Mouse (Mus musculus) ovary, postnatal 10 days (tissue): ENCODE results near the gene Ccdc91.

Experiments
- DNase-seq: peaks from one replicate; pipeline ENCODE4 v3.0.0; 2022; ENCODE audit warnings: low spot score

The Ccdc91 gene

DNA sequence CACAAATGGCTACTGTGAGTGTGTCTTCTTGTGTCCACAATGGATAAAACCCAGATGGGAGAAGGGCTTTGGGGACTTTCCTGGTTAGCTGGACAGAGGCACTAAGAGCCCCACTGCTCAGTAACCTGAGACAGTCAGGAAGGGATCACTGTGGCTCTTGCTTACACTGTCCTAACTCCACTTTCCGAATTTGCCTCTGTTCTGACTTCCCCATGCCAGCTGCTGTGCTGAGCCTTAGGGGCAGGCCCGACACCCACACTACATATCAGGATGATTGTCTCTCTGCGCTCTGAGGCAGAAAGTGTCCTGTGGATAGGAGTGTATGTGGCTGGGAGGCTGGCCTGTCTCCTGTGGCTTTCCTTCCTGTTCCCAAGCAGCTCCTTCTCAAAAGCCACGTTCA, 97.5 kb downstream of the Ccdc91 start:
- no peak for DNase-seq

DNA sequence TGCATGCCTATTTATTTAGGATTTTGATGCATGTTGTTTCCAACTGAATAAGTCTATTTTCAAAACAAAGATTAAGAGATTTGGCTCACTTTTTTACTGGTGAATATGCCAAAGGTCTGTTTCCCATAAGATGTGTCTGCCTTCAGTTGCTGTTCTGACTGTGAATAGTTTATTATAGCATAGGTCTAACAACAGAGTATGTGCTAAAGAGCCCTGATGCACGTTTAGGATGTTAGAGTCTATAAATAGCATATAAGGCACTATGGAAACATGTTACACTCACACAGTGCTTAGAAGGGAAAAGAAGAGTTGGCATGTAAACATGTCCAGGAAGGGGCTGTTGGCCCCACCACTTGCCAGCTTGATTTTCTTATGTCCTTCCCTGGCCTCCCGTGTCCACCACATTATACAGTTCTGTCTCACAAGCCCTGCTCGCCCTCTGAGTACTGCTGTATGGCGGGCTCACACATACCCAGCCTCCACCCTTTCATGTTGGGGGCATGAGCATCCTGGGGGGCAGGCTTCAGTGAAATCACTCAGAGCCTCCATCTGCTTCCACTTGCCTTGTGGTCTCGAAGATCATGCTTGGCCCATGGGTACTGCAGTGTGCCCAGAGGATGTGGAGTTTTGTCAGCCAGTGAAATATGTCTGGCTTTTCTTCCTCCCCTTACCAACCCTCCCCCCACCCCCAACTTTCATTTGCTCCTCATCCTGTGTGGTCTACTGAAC, 99.0 kb downstream of the Ccdc91 start:
- no peak for DNase-seq

DNA sequence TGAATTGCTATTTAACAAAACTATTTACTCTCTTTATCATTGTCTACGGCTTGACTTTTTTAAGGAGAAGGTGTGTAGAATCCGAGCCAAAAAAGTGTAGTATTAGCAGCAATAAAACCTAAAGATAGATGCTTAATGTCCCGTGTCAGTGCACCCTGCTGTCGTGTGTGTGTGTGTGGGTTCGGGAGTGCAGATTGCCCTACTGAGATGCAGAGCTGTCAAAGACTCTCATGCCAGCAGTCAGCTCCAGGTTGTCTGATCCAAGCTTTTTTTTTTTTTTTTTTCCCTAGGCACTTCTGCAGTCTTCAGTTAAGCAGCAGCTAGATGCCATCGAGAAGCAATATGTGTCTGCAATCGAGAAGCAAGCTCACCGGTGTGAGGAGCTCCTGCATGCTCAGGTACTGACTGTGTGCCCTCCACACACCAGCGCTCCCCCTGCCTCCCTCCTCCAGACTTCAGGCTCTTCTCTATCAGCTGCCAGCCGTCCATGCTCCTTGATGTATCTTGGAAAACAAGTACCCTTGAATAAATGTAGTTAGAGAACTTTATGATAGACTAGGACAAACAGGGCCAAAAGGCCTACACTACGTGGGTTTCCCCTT, 99.7 kb downstream of the Ccdc91 start:
- no peak for DNase-seq

DNA sequence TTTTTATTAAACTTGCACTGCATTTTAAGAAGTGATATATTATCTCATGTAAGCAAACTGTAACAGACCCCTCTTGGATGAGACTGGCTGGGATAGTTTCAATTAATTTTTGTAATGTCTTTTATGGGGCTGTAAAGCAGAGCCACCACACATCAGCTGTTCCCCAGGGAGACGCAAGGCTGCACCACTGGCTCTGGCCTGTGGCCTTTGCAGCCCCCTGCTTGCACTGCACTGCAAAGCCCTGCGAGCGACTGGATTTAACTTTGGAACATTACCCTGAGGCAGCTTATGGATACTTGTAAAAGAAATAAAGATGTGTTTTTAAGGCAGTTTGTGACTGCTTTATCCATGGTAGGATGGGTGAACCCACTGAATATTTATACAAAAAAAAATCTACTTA, 112.0 kb downstream of the Ccdc91 start:
- no peak for DNase-seq

DNA sequence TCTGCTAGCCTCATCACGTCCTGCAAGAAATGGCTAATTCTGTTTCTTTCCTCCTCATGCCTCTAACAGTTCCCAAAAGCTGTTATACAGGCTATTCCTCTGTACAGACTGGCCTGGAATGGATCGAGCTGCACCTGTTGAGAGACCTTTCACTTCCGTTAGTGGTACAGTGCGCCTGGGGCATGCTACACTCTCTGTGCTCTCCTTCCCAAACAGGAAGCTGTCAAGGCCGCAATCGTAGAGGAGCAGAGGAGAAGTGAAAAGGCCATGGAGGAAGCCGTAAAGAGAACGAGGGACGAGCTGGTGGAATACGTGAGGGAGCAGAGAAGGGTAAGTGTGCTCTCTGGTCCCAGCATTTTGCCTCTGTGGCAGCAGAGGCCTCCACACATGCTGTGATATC, 131.0 kb downstream of the Ccdc91 start:
- DNase-seq, result no peak

DNA sequence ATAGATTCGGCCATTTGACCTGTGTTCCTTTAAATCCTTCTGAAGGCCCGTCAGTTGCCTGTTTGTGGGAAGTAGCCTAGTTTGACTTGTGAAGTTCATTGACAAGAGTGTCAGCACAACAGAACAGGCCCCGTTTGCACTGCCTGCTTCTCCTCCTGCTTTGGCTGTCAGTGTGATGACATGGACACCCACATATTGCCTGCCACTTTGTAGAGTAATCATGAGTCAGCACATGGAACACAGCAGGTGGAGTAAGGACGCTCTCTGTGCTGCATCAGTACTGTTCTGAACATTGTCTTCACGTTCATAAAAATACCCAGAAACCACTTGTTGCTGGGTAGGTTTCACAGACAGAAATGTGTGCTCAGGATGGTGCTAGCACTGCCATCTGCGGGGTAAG, 132.0 kb downstream of the Ccdc91 start:
- DNase-seq, result no peak

DNA sequence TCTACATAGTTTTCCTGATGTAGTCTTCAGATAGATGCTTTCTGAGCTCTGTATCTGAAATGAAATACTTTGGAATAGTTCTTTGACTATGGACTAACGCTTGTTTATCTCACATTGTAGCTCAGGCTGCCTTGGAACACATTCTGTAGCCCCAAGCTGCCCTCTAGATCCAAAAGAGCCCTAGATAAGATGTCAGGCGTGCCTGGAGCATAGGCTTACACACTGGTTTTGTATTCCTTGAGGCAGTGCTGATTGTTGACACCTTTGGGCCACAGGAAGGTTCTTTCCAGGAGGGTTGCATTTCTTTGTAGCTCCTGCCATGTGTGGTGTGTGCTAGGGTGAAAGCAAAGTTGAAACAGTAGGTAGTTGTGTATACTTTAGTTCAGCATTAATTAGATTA, 139.7 kb downstream of the Ccdc91 start:
- DNase-seq, result no peak

DNA sequence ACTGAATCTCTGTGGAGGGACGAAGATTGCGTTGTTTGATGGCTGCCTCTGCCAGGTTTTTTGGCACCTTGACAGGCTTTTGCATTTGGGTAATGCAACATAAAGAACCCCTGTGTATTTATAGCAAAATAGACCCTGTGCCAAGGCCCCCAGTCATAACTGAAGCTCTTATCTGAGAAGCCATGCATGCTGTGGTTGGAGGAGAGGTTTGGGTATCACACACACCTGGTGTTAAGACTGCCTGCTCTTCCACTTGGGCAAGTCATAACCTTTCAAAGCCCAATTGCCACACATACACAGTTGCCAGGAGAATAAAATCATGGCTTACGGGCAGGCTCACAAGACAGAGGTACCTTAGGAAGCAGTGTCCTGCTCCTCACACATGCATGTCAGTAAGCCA, 147.5 kb downstream of the Ccdc91 start:
- DNase-seq, result no peak

DNA sequence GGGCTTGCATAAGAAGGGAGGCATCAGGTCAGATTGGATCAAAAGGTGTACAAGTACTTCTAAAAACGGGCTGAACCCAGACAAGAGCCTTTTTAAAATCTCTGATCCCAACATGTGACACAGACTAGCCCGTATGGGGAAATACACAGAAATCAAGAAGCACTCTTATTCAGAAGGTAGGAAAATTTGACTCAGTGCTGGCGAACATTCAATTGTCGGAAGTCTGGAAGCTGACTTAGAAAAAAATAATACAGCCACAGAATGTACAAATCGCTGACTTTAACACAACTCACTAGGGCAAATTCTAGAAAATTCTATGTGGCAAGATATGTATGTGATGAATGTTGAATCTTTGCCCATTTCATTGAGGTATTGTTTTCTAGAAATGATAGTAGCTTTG, 160.8 kb downstream of the Ccdc91 start:
- DNase-seq, result no peak

DNA sequence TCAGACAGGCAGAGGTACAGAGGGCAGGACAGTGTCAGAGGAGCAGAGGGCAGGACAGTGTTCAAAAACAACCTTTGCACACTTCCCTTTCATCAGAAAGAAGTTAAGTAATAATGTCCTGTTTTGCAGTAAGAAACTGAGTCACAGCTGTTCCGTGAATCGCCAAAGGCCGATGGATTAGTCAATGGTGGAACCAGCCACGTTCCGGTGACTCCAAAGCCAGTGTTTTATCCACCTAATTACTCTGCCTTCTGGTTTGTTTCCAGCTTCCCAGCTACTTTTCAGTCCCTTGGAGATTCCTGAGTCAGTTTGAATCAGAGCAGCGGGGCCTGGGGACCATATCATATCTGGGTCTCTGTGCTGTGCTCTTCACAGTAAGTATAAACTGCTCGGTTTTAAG, 168.2 kb downstream of the Ccdc91 start:
- DNase-seq, result no peak

DNA sequence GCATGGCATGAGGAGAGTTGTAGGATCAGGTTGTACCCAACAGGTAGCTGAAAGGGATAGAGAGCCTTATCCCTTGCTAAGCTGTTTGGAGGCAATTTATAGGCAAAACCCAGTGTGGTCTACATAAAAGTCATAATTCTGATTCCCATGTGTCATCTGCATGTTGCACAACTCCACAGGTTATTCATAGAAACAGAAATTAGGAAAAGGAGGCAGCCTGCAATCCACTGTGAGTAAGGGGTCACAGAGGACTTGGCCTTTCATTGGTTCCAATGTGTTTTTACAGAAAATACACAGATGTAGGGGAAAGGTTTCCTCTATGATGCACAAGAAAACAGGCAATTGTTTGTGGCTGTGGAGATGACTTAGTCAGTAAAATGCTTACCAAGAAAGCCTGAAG, 168.8 kb downstream of the Ccdc91 start:
- DNase-seq, result no peak

DNA sequence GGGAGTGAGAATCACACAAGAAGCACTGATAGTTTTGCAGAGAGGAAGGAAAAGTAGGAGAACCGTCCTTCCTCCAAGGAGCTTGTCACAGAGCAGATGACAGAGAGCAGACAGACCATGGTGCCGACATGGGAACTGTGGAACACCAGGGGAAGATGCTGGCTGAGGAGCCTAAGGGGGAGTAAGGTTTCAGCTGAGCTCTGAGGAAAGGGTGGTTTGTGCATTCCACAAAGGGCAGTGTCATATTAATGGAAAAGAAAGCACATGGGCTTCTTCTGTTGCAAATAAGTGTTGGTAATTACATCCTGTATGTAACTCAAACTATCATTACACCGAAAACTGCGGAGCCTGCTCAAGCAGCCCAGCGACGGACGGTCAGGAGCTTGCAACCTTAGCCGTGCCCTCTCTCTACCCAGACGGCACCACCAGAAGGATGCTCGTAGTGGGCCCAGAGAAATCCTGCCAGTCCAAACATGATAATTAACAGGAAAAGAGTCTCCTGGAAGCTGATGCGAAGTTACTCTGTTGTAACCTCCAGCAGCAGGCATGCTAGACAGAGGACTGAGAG, 170.9 kb downstream of the Ccdc91 start:
- no peak for DNase-seq

DNA sequence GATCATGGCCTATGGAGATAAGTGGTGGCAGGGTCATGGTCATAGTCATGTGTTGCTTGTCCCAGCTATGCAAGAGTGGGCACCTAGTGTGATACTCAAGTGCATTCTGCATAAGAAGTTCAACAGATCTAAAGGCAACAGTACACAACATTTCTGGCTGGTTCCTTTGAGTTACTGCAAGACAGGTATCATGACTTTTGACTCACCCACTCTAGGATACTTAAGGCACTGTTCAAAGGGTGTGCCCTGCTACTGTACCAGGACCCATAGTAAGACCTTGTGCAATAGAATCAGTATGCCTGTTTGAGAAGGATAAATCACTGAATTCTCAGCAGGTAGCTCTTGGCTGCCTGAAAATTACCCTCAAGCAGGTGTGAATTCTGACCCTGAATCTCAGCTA, 182.4 kb downstream of the Ccdc91 start:
- DNase-seq, result no peak

DNA sequence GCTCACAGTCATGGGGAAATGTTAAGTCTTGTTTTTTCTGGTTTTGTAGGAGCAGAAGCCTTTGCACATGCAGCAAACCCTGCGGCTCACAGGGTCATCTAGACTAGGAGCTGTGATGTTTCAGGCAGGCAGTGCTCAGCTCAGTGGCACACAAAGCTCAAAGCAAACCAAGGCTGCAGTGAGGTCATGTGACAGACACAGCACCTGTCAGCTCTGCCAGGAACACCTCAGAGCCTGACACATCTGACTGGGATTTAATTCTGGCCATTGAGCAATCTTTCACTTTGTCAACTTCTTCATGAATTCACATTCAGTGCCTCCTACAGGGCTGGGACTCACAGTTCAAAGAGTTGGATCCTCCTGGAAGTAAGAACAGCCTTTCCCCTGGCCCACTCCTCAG, 185.1 kb downstream of the Ccdc91 start:
- no peak for DNase-seq

DNA sequence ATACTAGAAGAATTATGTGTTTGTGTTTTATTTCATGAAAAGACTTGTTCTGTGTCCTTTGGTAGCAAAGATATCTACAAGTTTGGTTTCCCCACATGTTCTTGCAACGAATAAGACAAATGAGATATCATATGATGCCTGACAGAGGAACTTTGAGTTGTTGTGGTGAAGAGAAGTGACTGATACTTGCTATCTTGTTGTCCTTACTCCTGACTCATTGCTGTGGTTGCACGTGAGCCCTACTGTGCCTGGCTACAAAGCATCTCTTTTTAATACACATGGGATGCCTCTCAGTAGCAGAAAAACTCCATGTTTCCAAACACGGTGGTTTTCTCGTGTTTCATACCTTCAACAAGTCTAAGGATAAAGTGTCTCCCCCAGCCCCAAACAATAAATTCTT, 186.2 kb downstream of the Ccdc91 start:
- no peak for DNase-seq

DNA sequence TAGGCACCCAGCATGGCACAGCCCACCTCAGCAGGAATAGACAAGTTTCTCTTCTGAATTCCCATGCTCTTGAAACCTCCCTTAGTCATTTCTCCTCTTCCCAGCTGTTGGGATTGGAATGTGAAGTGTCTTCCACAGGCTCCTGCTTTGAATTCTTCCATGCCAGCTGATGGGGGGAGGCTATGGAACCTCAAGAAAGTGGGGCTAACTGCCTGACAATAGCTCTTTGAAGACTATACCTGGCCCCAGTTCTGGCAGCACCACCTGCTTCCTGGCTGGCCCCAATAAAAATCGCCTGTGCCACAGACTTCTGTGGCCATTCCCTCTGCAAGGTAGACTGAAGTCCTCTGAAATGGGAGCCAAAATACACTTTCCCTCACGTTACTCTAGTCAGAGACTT, 187.0 kb downstream of the Ccdc91 start:
- DNase-seq, result no peak

DNA sequence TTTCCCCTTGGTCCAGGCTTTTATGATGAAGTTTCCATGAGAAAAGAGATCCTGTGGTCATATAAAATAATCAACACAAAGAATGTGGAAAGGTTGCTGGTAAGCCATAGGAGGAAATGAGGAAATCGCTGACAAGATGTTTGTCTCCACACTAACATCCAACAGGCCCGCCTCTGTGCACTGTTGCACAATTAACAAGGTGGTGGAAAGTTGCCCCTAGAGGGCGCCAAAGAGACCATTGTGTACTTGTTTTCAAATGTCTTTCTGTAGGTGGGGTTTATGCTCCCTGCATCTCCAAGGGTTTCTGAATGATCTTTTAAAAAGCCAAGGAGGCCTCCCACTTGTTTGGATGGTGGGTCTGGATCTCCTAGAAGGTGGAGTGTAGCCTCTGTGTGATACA, 188.7 kb downstream of the Ccdc91 start:
- DNase-seq, result no peak

DNA sequence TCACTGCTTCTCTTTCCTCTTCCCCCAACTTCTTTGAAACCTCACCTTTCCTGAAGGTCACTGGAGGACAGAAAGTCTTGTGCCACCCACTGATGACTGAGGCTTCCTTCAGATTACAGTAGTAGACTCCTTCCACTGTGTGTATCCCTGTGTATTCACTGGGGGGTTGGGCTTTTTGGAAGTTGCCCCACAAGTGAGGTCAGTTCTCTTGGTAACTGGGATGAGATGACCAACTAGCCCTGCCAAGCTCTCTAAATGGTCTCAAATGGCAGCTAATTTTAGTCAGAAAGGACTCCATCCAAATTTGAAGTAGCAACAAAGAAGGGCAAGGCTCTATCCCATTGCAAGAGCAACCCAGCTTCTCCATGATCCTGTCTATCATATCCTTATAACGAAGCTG, 195.7 kb downstream of the Ccdc91 start:
- DNase-seq, result no peak

DNA sequence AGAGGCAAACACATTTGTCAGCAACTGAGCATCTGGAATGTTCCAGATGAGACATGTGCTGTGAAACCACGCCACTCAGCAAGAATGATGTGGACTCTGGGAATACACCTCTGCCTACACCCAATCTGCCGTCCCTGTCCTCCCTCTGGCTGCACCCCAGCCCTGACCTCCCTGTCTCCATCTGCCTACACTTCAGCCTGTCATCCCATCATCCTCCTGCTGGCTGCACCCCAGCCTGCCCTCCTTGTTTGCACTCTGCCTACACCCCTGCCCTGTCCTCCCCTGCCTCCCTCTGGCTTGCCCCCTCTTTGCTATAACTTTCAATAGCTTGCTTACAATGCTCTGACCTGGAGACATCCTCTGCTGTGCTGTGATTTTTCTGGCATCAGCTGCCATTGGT, 196.9 kb downstream of the Ccdc91 start:
- no peak for DNase-seq

DNA sequence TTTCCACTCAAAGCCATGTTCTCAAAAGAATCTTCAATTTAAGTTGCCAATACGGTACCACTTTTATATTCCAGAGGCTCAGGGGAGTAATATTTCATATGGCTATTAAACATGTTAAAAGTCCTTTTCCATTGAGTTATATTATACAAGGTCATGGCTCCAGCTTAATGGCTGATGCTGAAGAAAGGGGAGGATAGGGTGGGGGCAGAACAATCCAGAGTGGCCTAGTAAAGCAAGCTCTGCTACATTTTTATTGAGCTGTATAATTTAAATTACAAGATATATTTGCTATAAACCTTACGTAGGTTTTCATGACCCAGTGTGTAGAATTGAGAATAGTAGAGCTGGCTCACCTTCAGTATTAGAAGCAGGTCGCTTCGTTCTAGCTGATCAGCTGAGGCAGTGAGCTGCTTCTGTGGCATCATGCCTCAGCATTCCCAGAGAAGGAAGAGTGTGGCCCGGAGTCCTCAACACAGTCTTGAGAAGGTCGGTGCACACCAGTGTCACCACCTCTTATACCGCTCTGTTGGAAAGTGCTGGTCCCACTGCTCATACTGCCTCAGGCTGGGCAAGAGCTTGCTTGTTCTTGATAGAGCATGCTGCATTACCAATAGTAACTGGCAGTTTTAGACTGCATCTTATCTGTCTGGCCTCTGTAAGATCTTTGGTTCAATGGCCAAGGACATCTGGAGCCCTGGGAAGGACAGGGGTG, 199.6 kb downstream of the Ccdc91 start:
- no peak for DNase-seq

DNA sequence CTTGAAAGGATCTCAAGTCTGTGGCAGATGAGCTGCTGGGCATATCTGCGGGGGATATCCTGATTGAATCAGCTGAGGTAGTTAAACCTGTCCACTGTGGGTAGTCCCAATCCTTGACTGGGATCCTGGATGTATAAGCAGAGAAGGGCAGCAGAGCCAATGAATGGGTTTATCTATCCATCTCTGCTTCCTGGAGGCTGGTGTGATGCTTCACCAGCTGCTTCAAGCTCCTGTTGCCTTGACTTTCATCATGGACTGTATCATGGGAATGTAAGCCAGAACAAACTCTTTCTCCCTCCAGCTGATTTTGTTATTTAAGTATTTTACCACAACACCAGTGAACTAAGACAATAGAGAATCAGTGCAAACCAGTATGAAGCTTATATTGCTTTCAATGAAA, 200.6 kb downstream of the Ccdc91 start:
- no peak for DNase-seq
